Mouse (Mus musculus) myocyte (in vitro differentiated cells): Measurements from ENCODE around the gene Slain1.

ENCODE experiments used
- E2F4 ChIP-seq: IDR thresholded peaks from one replicate; pipeline ENCODE4 v1.6.1; 2011; ENCODE audit warnings: mild to moderate bottlenecking, control low read depth, moderate library complexity; ENCODE audit not compliant: insufficient read depth
- MAX ChIP-seq: IDR thresholded peaks from one replicate; pipeline ENCODE4 v1.6.1; 2011; ENCODE audit warnings: low read depth, mild to moderate bottlenecking, control low read depth
- POLR2A ChIP-seq: IDR thresholded peaks from one replicate; pipeline ENCODE4 v1.6.1; 2011; ENCODE audit warnings: low read depth, mild to moderate bottlenecking, control low read depth, moderate library complexity; ENCODE audit not compliant: insufficient read length

- TF ChIP-seq POLR2A (no peak), MAX (no peak), E2F4 (no peak)
These were observed 44.3 kb downstream of the Slain1 start for GRCm38 (mm10) chr14:103694295-103694694.
